Mouse (Mus musculus) lung, adult 2 months (tissue): ENCODE measurements around the gene Drd2. TPM values are rescaled to one million over a fixed set of nuclear protein-coding genes. Genes with fewer than 3 reads are reported as not detected.
A peak's percentile ranks its signal among the peaks of the same experiment; 100 is the strongest.

Experiments used
- DNase-seq: peaks from one replicate; pipeline ENCODE4 v3.0.0; 2022
- H3K4me1 ChIP-seq: fragments of 200-500 bp; 2 replicates; pipeline ENCODE4 v1.6.1; 2011; ENCODE audit warnings: low read length; ENCODE audit not compliant: control insufficient read depth, insufficient read depth
- H3K4me3 ChIP-seq: fragments of 200-500 bp; replicated peaks from 2 replicates; pipeline ENCODE3; 2011; ENCODE audit warnings: low read depth, mild to moderate bottlenecking, control low read depth, low read length; ENCODE audit errors: extremely low read depth
- CTCF ChIP-seq: fragments of 200-500 bp; IDR thresholded peaks from 2 replicates; pipeline ENCODE4 v1.5.1; 2011; ENCODE audit warnings: mild to moderate bottlenecking, low read length, control low read depth; ENCODE audit not compliant: insufficient read depth
- POLR2A ChIP-seq: fragments of 200-500 bp; IDR thresholded peaks from 2 replicates; pipeline ENCODE4 v1.6.1; 2011; ENCODE audit warnings: low read depth, mild to moderate bottlenecking, control low read depth, low read length, borderline replicate concordance; ENCODE audit errors: extremely low read depth
- WGBS: fragments of 180-500 bp; shearing (Covaris S2); methylation state at CpG from one replicate; pipeline ENCODE4 v1.1.7; 2018; 5-methylcytosine and 5-hydroxymethylcytosine counted together
- polyA plus RNA-seq: library from polyadenylated mRNA; depleted of rRNA; stranded (reverse); fragments of >200 nt; gene quantifications from 2 replicates; pipeline ENCODE4 v1.2.3, GENCODE M21; 2012; rRNA removed

Gene Drd2
- 0.12 TPM in 1 of 2 replicates, not detected in the other for polyA plus RNA-seq

GRCm38 (mm10) chr9:49340136-49341043, at the start of gene Drd2:
TSS of gene Drd2 (plus strand) at chr9:49340627.
- H3K4me3 ChIP-seq: no peak within 1 kb of the TSS
- no peaks in the 10 kb centered on the region for H3K4me1 ChIP-seq
- TF ChIP-seq POLR2A (no peak), CTCF (no peak)
- DNase-seq: no peak
- 4% methylated on average over 82 of the region's 84 CpGs for WGBS

- 65% methylated on average over 1 of the region's 1 CpGs for WGBS
- no peak overlapping the region for H3K4me3 ChIP-seq
- H3K4me1 ChIP-seq: no peaks in the 10 kb centered on the region
- no peak for TF ChIP-seq POLR2A
- TF ChIP-seq CTCF: no peak
- DNase-seq: no peak
These were observed 45.3 kb upstream of the Drd2 start for GRCm38 (mm10) chr9:49295101-49295500.

- H3K4me1 ChIP-seq: no peaks in the 10 kb centered on the region
These were observed 32.9 kb upstream of the Drd2 start for GRCm38 (mm10) chr9:49307576-49307975.

GRCm38 (mm10) chr9:49310821-49311220, 29.6 kb upstream of the Drd2 start:
- 35% methylated on average over 4 of the region's 4 CpGs for WGBS

More at GRCm38 (mm10) chr9:49307576-49307975, 32.9 kb upstream of the Drd2 start:
- TF ChIP-seq POLR2A (no peak), CTCF (no peak)
- H3K4me3 ChIP-seq: no peak overlapping the region
- no peak for DNase-seq
- 39% methylated on average over 3 of the region's 3 CpGs for WGBS

GRCm38 (mm10) chr9:49318638-49319037, 21.8 kb upstream of the Drd2 start:
- TF ChIP-seq CTCF (no peak), POLR2A (no peak)
- no peak overlapping the region for H3K4me3 ChIP-seq
- no peak for DNase-seq
- no peaks in the 10 kb centered on the region for H3K4me1 ChIP-seq

More at GRCm38 (mm10) chr9:49310821-49311220, 29.6 kb upstream of the Drd2 start:
- H3K4me1 ChIP-seq: no peaks in the 10 kb centered on the region
- H3K4me3 ChIP-seq: no peak overlapping the region
- DNase-seq: no peak
- TF ChIP-seq CTCF (no peak), POLR2A (no peak)

GRCm38 (mm10) chr9:49341044-49341365, 578 bp downstream of the Drd2 start:
- Histone ChIP-seq H3K4me1 (no peaks in the 10 kb centered on the region), H3K4me3 (no peak overlapping the region)
- 4% methylated on average over 10 of the region's 10 CpGs for WGBS
- TF ChIP-seq CTCF (no peak), POLR2A (no peak)
- no peak for DNase-seq

- WGBS: 8% methylated on average over 5 of the region's 5 CpGs
- peak; percentile 7 for DNase-seq
- no peak overlapping the region for H3K4me3 ChIP-seq
- TF ChIP-seq POLR2A (no peak), CTCF (no peak)
- H3K4me1 ChIP-seq: no peaks in the 10 kb centered on the region
These were observed 25.3 kb downstream of the Drd2 start for GRCm38 (mm10) chr9:49365763-49366162.

- 70% methylated on average over 2 of the region's 2 CpGs for WGBS
- TF ChIP-seq CTCF: no peak
- no peak for TF ChIP-seq POLR2A
- no peak for DNase-seq
- H3K4me3 ChIP-seq: no peak overlapping the region
- no peaks in the 10 kb centered on the region for H3K4me1 ChIP-seq
These were observed 33.5 kb downstream of the Drd2 start for GRCm38 (mm10) chr9:49373946-49374345.

- Histone ChIP-seq H3K4me3 (no peak overlapping the region), H3K4me1 (no peaks in the 10 kb centered on the region)
- WGBS: 75% methylated on average over 4 of the region's 4 CpGs
- TF ChIP-seq CTCF (no peak), POLR2A (no peak)
- DNase-seq: no peak
These were observed 39.5 kb downstream of the Drd2 start for GRCm38 (mm10) chr9:49379962-49380361.

- 91% methylated on average over 3 of the region's 3 CpGs for WGBS
- no peak for DNase-seq
- no peak overlapping the region for H3K4me3 ChIP-seq
- TF ChIP-seq CTCF (no peak), POLR2A (no peak)
- no peaks in the 10 kb centered on the region; the same call in 1 of the 2 replicates for H3K4me1 ChIP-seq
These were observed 43.6 kb downstream of the Drd2 start for GRCm38 (mm10) chr9:49384041-49384440.
